Mouse (Mus musculus) ovary, postnatal 10 days (tissue): ENCODE results near the gene Micu2.

Experiments used
- DNase-seq: peaks from one replicate; pipeline ENCODE4 v3.0.0; 2022; ENCODE audit warnings: low spot score

The Micu2 gene

DNA sequence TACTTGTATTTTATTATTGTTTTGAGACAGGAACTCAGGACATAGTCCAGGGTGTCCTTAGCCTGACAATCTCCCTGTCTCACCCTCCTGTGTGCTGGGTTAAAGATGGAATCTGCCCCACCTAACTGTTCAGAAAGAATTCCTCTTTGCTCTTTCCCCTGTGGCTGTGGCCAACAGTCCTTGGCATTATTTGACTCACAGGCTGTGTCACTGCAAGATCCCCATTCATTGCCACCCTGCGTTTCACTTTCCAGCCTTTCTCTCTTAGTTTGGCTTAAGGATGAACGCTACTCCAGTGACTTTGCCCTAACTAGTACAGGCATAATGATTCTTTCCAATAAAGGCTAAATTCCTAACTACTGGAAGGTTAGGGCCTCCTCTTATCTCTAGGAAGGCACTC is 104.7 kb downstream of the Micu2 start:
- no peak for DNase-seq

DNA sequence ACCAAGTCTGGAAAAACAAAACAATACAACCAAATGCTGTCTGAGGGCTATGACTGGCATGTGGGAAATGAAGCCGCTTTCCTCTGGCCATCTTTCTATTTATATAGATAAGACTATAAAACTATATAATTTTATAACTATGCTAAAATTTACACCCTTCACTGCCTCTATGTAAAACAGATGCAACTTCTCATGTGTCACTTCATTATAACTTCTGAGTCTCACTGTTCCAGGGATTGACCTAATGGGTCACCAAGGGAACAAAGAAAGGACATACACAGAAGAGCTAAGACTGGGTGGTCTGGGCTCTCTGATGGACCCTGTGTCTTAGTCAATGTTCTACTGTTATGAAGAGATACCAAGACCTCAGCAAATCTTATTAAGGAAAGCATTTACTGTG is 106.1 kb downstream of the Micu2 start:
- no peak for DNase-seq

DNA sequence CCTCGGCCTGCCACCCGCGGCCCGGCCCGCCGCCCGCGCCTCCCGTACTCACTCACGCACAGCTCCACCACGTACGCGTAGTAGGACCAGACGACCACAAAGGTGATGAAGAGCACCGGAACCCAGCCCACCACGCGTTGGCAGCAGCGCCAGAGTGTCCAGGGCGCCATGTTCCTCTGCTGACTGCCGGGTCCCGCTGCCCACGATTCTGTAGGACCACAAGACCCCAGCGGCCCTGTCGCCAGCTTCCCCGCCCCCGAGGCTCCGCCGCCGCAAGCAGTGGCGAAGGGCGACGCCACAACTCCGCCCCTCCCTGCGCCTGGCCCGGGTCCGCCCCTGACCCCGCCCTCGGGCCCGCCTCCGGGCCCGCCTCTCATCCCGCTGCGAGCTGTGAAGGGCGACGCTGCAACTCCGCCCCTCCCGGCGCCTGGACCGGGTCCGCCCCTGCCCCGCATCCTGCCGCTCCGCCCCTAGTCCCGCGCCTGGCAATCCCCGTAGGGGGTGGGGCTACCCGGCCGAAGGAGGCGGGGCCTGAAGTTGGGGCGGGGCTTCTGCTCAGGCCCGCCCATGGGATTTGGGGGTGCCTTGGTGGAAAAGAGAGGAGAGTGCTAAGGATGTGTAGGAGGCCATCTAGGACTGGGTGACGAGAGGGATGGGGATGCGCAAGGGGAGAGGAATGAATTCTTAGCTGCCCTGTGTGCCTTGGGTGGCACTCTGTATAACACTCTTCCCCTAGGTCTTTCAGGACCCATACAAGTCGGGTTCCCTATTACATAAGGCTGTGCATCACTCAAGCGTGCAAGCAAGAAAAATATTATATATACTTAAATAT is 108.8 kb downstream of the Micu2 start, which contains the start of gene Zdhhc20:
Gene Zdhhc20 (minus strand): TSS at position 266 of the 832 bp plus-strand sequence.
- peak; percentile 82 for DNase-seq

DNA sequence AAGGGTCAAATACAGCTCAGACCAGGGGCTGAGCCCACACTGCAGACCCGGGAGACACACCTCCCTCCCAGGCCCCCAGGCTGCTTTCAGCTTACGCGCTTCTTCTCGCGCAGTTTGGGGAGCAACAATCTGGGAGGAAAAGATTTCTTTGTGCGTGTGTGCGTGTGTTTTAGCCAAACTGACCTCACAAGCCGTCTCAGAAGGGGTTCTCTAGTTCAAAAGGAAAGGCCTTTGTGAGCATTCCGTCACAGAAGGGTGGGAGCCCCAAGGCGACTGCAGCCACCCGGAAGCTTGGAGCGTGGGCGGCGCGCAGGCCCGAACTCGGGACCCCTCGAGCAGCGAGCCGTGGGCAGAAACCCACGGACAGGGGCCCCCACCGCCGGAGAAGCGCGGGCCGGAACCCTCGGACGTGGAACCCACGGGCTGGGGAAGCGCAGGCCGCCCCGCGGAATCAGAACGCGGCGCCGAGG is 109.5 kb downstream of the Micu2 start:
- DNase-seq: no peak

DNA sequence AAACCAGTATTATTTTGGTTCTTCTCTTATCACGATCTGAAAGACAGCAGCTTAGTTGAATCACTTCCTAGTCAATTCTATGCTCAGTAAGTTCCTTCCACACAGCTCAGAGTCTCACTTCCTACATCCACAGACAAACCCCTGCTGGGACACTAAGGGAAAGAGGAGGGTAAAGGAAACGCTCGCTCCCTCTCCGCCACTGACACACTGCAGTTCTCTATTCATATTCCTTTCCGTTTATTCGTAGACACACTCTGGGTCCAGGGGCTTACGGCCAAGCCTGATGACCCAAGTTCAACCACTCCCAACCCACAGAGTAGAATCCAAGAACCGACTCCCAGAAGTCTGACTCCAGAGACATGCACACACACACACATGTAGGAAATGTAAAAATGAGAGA is 111.9 kb downstream of the Micu2 start:
- DNase-seq: no peak

DNA sequence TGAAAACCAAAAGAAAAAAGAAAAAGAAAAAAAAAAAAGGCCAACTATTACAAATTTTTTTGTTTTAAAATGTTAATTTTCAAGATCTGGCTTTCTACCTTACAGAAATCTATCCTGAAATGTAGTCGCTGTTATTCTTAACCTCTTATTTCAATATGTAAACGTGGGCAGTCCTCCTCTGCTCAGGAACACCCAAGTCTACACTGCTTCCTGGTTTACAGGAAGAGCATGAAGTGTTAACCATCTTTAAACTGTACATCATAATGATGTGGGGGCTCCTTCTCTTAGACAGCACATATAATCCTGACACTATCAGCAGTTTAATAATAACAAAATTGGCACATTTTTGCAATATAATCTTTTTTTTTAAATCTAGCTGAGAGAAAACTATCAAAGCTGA is 113.0 kb downstream of the Micu2 start:
- no peak for DNase-seq

DNA sequence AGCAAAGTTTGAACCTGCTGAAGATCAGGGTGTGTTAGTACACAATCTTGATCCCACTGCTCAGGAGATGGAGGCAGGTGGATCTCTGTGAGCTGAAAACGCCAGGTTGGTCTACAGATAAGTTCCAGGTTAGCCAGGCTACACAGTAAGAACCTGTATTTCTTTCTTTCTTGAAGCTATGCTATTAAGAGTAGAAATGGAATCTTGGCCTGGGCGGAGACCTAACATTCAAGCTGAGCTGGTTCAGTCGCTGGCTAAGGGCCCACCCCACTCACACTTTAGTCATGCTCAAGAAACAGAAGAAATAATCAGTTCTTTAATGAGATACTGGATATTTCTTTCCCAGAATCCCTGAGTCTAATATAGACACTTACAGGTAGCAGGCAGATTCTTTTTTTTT is 115.7 kb downstream of the Micu2 start:
- no peak for DNase-seq

DNA sequence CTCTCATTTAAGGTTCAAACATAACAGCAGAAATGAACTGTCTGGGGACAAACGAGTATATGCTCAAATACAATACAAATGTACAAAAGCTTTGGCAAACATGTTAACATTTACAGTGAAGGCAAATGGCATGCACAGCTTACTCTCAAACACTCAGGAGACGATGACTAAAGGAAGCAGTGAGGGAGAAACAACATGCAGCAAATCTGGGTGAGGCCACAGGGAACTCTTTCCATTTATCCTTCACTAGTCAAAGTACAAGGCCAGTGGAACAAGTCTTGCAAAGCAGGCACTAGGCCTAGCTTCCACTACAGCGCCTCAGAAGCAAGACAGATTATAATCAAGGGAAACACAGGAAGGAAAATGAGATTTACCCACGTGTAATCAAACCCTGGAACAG is 116.3 kb downstream of the Micu2 start:
- DNase-seq: no peak

DNA sequence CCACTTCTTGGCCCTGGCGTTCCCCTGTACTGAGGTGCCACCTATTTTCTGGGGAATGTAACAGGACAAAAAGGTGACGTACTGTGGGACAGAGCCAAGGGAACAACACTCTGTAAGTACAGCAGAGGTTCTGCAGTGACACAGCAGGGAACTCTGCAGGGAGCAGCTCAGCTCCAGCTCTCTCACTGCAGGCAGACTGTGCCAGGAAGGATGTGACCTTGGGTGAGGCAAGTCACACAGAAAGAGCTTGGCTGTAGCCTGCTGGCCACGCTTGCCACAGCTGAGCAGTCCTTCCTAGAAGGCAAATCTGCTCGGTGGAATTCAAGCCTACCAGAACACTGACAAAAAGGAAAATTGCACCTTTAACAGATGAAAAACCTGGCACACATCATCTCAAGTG is 117.3 kb downstream of the Micu2 start:
- no peak for DNase-seq

DNA sequence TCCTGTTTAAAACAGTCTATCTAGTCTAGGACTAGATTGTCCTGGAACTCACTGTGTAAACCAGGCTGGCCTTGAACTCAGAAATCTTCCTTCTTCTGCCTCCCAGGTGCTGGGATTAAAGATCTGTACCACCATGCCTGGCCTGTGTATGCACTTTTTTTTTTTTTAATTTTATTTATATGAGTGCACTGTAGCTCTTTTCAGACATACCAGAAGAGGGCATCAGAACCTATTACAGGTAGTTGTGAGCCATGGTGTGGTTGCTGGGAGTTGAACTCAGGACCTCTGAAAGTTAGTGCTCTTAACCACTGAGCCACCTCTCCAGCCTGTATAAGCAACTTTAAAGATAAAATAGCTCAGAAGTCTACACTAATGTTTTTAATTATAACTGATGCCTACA is 118.0 kb downstream of the Micu2 start:
- DNase-seq: no peak

DNA sequence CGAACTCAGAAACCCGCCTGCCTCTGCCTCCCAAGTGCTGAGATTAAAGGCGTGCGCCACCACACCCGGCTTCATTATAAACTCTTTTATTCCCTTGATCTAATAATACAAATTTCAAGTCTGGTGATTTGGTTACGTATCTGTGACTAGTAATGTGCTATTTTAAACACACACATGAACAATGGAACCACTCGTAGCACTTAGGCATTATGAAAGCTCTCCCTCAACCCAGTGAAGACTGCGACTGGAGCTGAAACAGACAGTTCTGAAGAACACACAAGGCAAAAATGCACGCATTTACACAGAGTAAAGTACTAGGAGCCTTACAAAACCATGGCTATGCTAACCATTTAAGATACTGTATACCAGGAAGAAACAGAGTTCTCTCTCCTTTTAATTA is 121.1 kb downstream of the Micu2 start:
- DNase-seq: no peak

DNA sequence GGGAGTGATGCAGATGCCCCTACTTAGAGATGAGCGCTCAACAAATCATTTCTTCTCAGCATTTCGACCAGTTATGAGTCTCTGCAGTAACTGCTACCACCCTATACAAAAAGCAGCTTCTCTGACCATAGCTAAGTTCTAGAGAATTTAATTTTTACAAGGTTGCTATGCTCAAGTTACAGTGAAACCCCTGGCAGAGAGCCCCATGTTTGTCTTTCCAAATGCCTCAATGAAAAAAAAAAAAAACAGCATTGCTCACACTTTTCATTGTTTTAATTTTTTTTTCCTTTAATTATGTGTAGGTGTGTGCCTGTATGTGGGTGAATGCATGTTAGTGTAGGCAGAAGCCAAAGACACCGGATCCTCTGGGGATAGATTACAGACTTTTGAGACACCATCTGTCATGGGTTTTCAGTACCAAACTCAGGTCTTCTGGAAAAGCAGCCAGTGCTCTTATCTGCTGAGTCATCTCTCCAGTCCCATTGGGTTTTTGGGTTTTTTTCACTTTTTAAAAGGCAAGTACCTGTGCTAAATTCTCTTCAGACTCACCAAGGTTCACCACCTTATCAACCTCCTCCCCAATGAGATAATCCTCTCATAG is 132.3 kb downstream of the Micu2 start:
- DNase-seq: no peak
